Mouse (Mus musculus) embryonic facial prominence, embryonic 10.5 days (tissue): ENCODE results near the gene Olfr1040. TPM values are rescaled to one million over a fixed set of nuclear protein-coding genes. Genes with fewer than 3 reads are reported as not detected.
"Not testable (repeated sequence)": the region's sequence is repeated elsewhere in the genome, so short reads cannot be mapped to it uniquely, and the experiment has no call there.

Source experiments
- DNase-seq: peaks from one replicate; pipeline ENCODE4 v3.0.0-alpha.2; 2017; ENCODE audit warnings: low spot score
- H3K27ac ChIP-seq: fragments of 300-500 bp; sonication (generic); replicated peaks from 2 replicates; pipeline ENCODE4 v1.5.1; 2016; ENCODE audit warnings: mild to moderate bottlenecking
- H3K27me3 ChIP-seq: fragments of 300-500 bp; sonication (generic); replicated peaks from 2 replicates; pipeline ENCODE4 v1.6.1; 2016; ENCODE audit warnings: low read depth, mild to moderate bottlenecking; ENCODE audit not compliant: poor library complexity, severe bottlenecking
- H3K36me3 ChIP-seq: fragments of 300-500 bp; sonication (generic); replicated peaks from 2 replicates; pipeline ENCODE4 v1.6.1; 2016; ENCODE audit warnings: mild to moderate bottlenecking, moderate library complexity
- H3K4me1 ChIP-seq: fragments of 300-500 bp; sonication (generic); 2 replicates; pipeline ENCODE4 v1.6.1; 2016
- H3K4me3 ChIP-seq: fragments of 300-500 bp; sonication (generic); 2 replicates; pipeline ENCODE4 v1.5.1; 2016; ENCODE audit warnings: mild to moderate bottlenecking, moderate library complexity
- H3K9me3 ChIP-seq: fragments of 300-500 bp; sonication (generic); 2 replicates; pipeline ENCODE4 v1.6.1; 2016; ENCODE audit warnings: mild to moderate bottlenecking
- WGBS: fragments of 180-500 bp; shearing (Covaris S2); methylation state at CpG from one replicate; pipeline ENCODE4 v1.1.7; 2016; 5-methylcytosine and 5-hydroxymethylcytosine counted together
- polyA plus RNA-seq: library from polyadenylated mRNA; unstranded; fragments of >200 nt; fragmentation: Nextera tagmentation; extraction: Ambion mirVana; gene quantifications from 2 replicates; pipeline ENCODE4 v1.2.1, GENCODE M21; 2016

Olfr1040 gene
- not detected in 2 replicates for polyA plus RNA-seq

GRCm38 (mm10) chr2:86146632-86147031 is at the start of gene Olfr1040:
Gene Olfr1040, minus strand, starts transcription at chr2:86146732.
- no peak for DNase-seq
- H3K27me3 ChIP-seq = no peaks in the 10 kb centered on the region
- H3K27ac ChIP-seq = no peak within 1 kb of the TSS
- no peak within 1 kb of the TSS for H3K4me3 ChIP-seq
- 84% methylated on average over 1 of the region's 1 CpGs for WGBS
- no peaks in the 10 kb centered on the region for H3K9me3 ChIP-seq
- no peaks in the 10 kb centered on the region for H3K36me3 ChIP-seq
- no peaks in the 10 kb centered on the region for H3K4me1 ChIP-seq

- 65% methylated on average over 1 of the region's 1 CpGs for WGBS
- H3K27ac ChIP-seq = no peak overlapping the region
- H3K4me3 ChIP-seq = no peak overlapping the region
- no peaks in the 10 kb centered on the region for H3K4me1 ChIP-seq
- no peak for DNase-seq
- H3K36me3 ChIP-seq = no peaks in the 10 kb centered on the region
- H3K27me3 ChIP-seq = no peaks in the 10 kb centered on the region
- H3K9me3 ChIP-seq = no peaks in the 10 kb centered on the region
Measured at GRCm38 (mm10) chr2:86195863-86196262, 49.3 kb upstream of the Olfr1040 start.

- no peaks in the 10 kb centered on the region for H3K36me3 ChIP-seq
- no peak within 1 kb of the TSS for H3K27ac ChIP-seq
- H3K9me3 ChIP-seq = no peaks in the 10 kb centered on the region
- H3K27me3 ChIP-seq = no peaks in the 10 kb centered on the region
- no peaks in the 10 kb centered on the region for H3K4me1 ChIP-seq
- no peak within 1 kb of the TSS for H3K4me3 ChIP-seq
- no peak for DNase-seq
Measured at GRCm38 (mm10) chr2:86185583-86185982, 39.1 kb upstream of the Olfr1040 start, which contains the start of gene Olfr52. Gene Olfr52, minus strand, starts transcription at chr2:86185683.

GRCm38 (mm10) chr2:86179950-86180349 is 33.4 kb upstream of the Olfr1040 start:
- H3K27me3 ChIP-seq = no peaks in the 10 kb centered on the region
- H3K4me3 ChIP-seq = no peak overlapping the region
- H3K4me1 ChIP-seq = no peaks in the 10 kb centered on the region
- no peak for DNase-seq
- WGBS = 76% methylated on average over 3 of the region's 3 CpGs
- no peaks in the 10 kb centered on the region for H3K36me3 ChIP-seq
- no peak overlapping the region for H3K27ac ChIP-seq
- no peaks in the 10 kb centered on the region for H3K9me3 ChIP-seq

GRCm38 (mm10) chr2:86177720-86178119 is 31.2 kb upstream of the Olfr1040 start, which contains the start of gene Olfr1044:
Gene Olfr1044, minus strand, starts transcription at chr2:86177820.
- no peak for DNase-seq
- H3K27me3 ChIP-seq = no peaks in the 10 kb centered on the region
- no peak within 1 kb of the TSS for H3K27ac ChIP-seq
- H3K4me3 ChIP-seq = no peak within 1 kb of the TSS
- no peaks in the 10 kb centered on the region for H3K9me3 ChIP-seq
- no peaks in the 10 kb centered on the region for H3K4me1 ChIP-seq
- H3K36me3 ChIP-seq = no peaks in the 10 kb centered on the region

GRCm38 (mm10) chr2:86175422-86175821 is 28.9 kb upstream of the Olfr1040 start:
- not testable (repeated sequence) for H3K4me3 ChIP-seq, H3K27me3 ChIP-seq, H3K4me1 ChIP-seq, H3K36me3 ChIP-seq, H3K9me3 ChIP-seq, H3K27ac ChIP-seq, DNase-seq
- WGBS = 81% methylated on average over 7 of the region's 7 CpGs

- H3K36me3 ChIP-seq = no peaks in the 10 kb centered on the region
- no peaks in the 10 kb centered on the region for H3K27me3 ChIP-seq
- no peak within 1 kb of the TSS for H3K27ac ChIP-seq
- no peaks in the 10 kb centered on the region for H3K9me3 ChIP-seq
- WGBS = 83% methylated on average over 2 of the region's 2 CpGs
- H3K4me1 ChIP-seq = no peaks in the 10 kb centered on the region
- no peak within 1 kb of the TSS for H3K4me3 ChIP-seq
- no peak for DNase-seq
Measured at GRCm38 (mm10) chr2:86167422-86167821, 20.9 kb upstream of the Olfr1040 start, which contains the start of gene Olfr1043. Gene Olfr1043, minus strand, starts transcription at chr2:86167522.

- H3K9me3 ChIP-seq = no peaks in the 10 kb centered on the region
- no peak within 1 kb of the TSS for H3K4me3 ChIP-seq
- H3K27ac ChIP-seq = no peak within 1 kb of the TSS
- H3K4me1 ChIP-seq = no peaks in the 10 kb centered on the region
- no peaks in the 10 kb centered on the region for H3K36me3 ChIP-seq
- WGBS = 87% methylated on average over 2 of the region's 2 CpGs
- DNase-seq = no peak
- no peaks in the 10 kb centered on the region for H3K27me3 ChIP-seq
Measured at GRCm38 (mm10) chr2:86161738-86162137, 15.2 kb upstream of the Olfr1040 start, which contains the start of gene Olfr1042. Gene Olfr1042, minus strand, starts transcription at chr2:86161838.

- Histone ChIP-seq H3K36me3 (no peaks in the 10 kb centered on the region), H3K9me3 (no peaks in the 10 kb centered on the region), H3K27ac (no peak within 1 kb of the TSS), H3K4me1 (no peaks in the 10 kb centered on the region), H3K4me3 (no peak within 1 kb of the TSS), H3K27me3 (no peaks in the 10 kb centered on the region)
- 94% methylated on average over 1 of the region's 1 CpGs for WGBS
- no peak for DNase-seq
Measured at GRCm38 (mm10) chr2:86135828-86136227, 10.7 kb downstream of the Olfr1040 start, which contains the start of gene Olfr1039. Gene Olfr1039, minus strand, starts transcription at chr2:86135928.

Other genes with a start within 250 kb of the Olfr1040 start
- gene Olfr1024, start 241.7 kb downstream of the Olfr1040 start, polyA plus RNA-seq = not detected in 2 replicates
- gene Olfr1025-ps1, start 231.5 kb downstream of the Olfr1040 start, polyA plus RNA-seq = not detected in 2 replicates
- not detected in 2 replicates for gene Olfr1026, start 225.2 kb downstream of the Olfr1040 start, polyA plus RNA-seq
- gene Olfr1028, start 196.3 kb downstream of the Olfr1040 start, polyA plus RNA-seq = not detected in 2 replicates
- not detected in 2 replicates for gene Olfr1029, start 172.8 kb downstream of the Olfr1040 start, polyA plus RNA-seq
- not detected in 2 replicates for gene Olfr1030, start 167.5 kb downstream of the Olfr1040 start, polyA plus RNA-seq
- gene Olfr1031, start 156.4 kb downstream of the Olfr1040 start, polyA plus RNA-seq = not detected in 2 replicates
- not detected in 2 replicates for gene Olfr1032, start 141.2 kb downstream of the Olfr1040 start, polyA plus RNA-seq
- gene Olfr1033, start 126.1 kb downstream of the Olfr1040 start, polyA plus RNA-seq = not detected in 2 replicates
- gene Olfr1034, start 100.9 kb downstream of the Olfr1040 start, polyA plus RNA-seq = not detected in 2 replicates
- gene Olfr1036, start 72.7 kb downstream of the Olfr1040 start, polyA plus RNA-seq = not detected in 2 replicates
- not detected in 2 replicates for gene Olfr1037, start 59.3 kb downstream of the Olfr1040 start, polyA plus RNA-seq
- gene Olfr1039, start 10.8 kb downstream of the Olfr1040 start, polyA plus RNA-seq = not detected in 2 replicates
- gene Olfr1042, start 15.1 kb upstream of the Olfr1040 start, polyA plus RNA-seq = not detected in 2 replicates
- not detected in 2 replicates for gene Olfr1043, start 20.8 kb upstream of the Olfr1040 start, polyA plus RNA-seq
- not detected in 2 replicates for gene Olfr1044, start 31.1 kb upstream of the Olfr1040 start, polyA plus RNA-seq
- gene Olfr52, start 39.0 kb upstream of the Olfr1040 start, polyA plus RNA-seq = not detected in 2 replicates
- gene Olfr1045, start 56.3 kb upstream of the Olfr1040 start, polyA plus RNA-seq = not detected in 2 replicates
- gene Olfr1046, start 72.6 kb upstream of the Olfr1040 start, polyA plus RNA-seq = not detected in 2 replicates
- not detected in 2 replicates for gene Olfr1047, start 84.7 kb upstream of the Olfr1040 start, polyA plus RNA-seq
- not detected in 2 replicates for gene Olfr1048, start 93.6 kb upstream of the Olfr1040 start, polyA plus RNA-seq
- not detected in 2 replicates for gene Olfr1049, start 111.6 kb upstream of the Olfr1040 start, polyA plus RNA-seq
- not detected in 2 replicates for gene Olfr1051, start 132.4 kb upstream of the Olfr1040 start, polyA plus RNA-seq
- not detected in 2 replicates for gene Olfr1052, start 145.7 kb upstream of the Olfr1040 start, polyA plus RNA-seq
- gene Olfr1053, start 168.6 kb upstream of the Olfr1040 start, polyA plus RNA-seq = not detected in 2 replicates
- gene Olfr1054, start 188.7 kb upstream of the Olfr1040 start, polyA plus RNA-seq = not detected in 2 replicates
- not detected in 2 replicates for gene Olfr1055, start 203.6 kb upstream of the Olfr1040 start, polyA plus RNA-seq
- not detected in 2 replicates for gene Olfr1056, start 215.7 kb upstream of the Olfr1040 start, polyA plus RNA-seq
- not detected in 2 replicates for gene Olfr1057, start 231.7 kb upstream of the Olfr1040 start, polyA plus RNA-seq
- gene Olfr1058, start 241.8 kb upstream of the Olfr1040 start, polyA plus RNA-seq = not detected in 2 replicates